ENCODE assay signal across 9 mouse cellular contexts in genomic region chr1:164704397-164705091, GRCm38 (mm10).
DNase-seq lines count a peak whose midpoint lies in the region; ATAC-seq and TF ChIP-seq lines count a peak whose summit lies in the region.
"Had no signal": no experiment of that assay in that cellular context is flagged by ENCODE, and none has a peak within 500 bp of the region (broad histone marks: within the 10 kb centered on the region; RNA-seq: fewer than 3 reads in every experiment).

No protein-coding gene starts in this region.

- ATAC-seq in hindbrain, embryonic 13.5 days (ENCODE audit: low FRiP score): peak; percentile 96
- peak; percentile 86 for ATAC-seq in lung, postnatal 0 days

- peaks cover 6% of the 10 kb centered on the region for H3K4me1 ChIP-seq in hindbrain, embryonic 13.5 days (replicated peaks)
- no peaks in the 10 kb centered on the region for H3K4me1 ChIP-seq in lung, postnatal 0 days (ENCODE audit: insufficient read depth, low read depth, low read length)
- no peaks in the 10 kb centered on the region for H3K4me1 ChIP-seq in limb, embryonic 10.5 days

- intact Hi-C loops in gastrocnemius, postnatal 36 days (cut with DNase I): no loop called here

- no peak overlapping the region for H3K9ac ChIP-seq in hindbrain, embryonic 13.5 days
- no peak overlapping the region for H3K9ac ChIP-seq in lung, postnatal 0 days (replicated peaks; ENCODE audit: low read depth)

- H3K4me3 ChIP-seq in layer of hippocampus, adult 2 months: no peak overlapping the region
- H3K4me3 ChIP-seq in hindbrain, embryonic 13.5 days: no peak overlapping the region
- H3K4me3 ChIP-seq in lung, postnatal 0 days (ENCODE audit: low read depth, low read length): no peak overlapping the region
- H3K4me3 ChIP-seq in limb, embryonic 10.5 days: no peak overlapping the region

- H3K27ac ChIP-seq in layer of hippocampus, adult 2 months: peak overlapping the region; percentile 56; the same call in 1 of the 2 replicates
- 0 out of 2 replicates have a peak overlapping the region, but pooled peaks have one; percentile 45 for H3K27ac ChIP-seq in hindbrain, embryonic 13.5 days
- H3K27ac ChIP-seq in lung, postnatal 0 days (ENCODE audit: low read length): 0 out of 2 replicates have a peak overlapping the region, but pooled peaks have one; percentile 17
- H3K27ac ChIP-seq in limb, embryonic 10.5 days: no peak overlapping the region
- H3K27ac ChIP-seq: macrophage had no signal

- no peak for TF ChIP-seq CTCF in layer of hippocampus, adult 2 months (conservative IDR thresholded peaks at IDR 0.05)
- no peak for TF ChIP-seq CTCF in lung, postnatal 0 days (IDR thresholded peaks at IDR 0.05)

- no peaks in the 10 kb centered on the region for H3K27me3 ChIP-seq in hindbrain, embryonic 13.5 days
- H3K27me3 ChIP-seq in lung, postnatal 0 days (replicated peaks; ENCODE audit: insufficient read depth, low read length): no peaks in the 10 kb centered on the region
- no peaks in the 10 kb centered on the region for H3K27me3 ChIP-seq in limb, embryonic 10.5 days (ENCODE audit: low read depth, poor library complexity, severe bottlenecking)

- peak overlapping the region; percentile 31 for H3K4me2 ChIP-seq in hindbrain, embryonic 13.5 days
- no peak overlapping the region for H3K4me2 ChIP-seq in lung, postnatal 0 days (replicated peaks; ENCODE audit: low read depth, low read length)

- no peaks in the 10 kb centered on the region for H3K9me3 ChIP-seq in hindbrain, embryonic 13.5 days
- no peaks in the 10 kb centered on the region for H3K9me3 ChIP-seq in lung, postnatal 0 days (ENCODE audit: low read length)
- H3K9me3 ChIP-seq in limb, embryonic 10.5 days (replicated peaks): no peaks in the 10 kb centered on the region

- no peaks in the 10 kb centered on the region for H3K36me3 ChIP-seq in hindbrain, embryonic 13.5 days
- no peaks in the 10 kb centered on the region for H3K36me3 ChIP-seq in lung, postnatal 0 days (ENCODE audit: insufficient read depth, low read length)
- H3K36me3 ChIP-seq in limb, embryonic 10.5 days: no peaks in the 10 kb centered on the region

- no peak for DNase-seq in layer of hippocampus, adult 2 months (ENCODE audit: low spot score in 2 of 2)
- no peak for DNase-seq in layer of hippocampus, adult 11-12 months (ENCODE audit: low spot score)
- DNase-seq in lung, postnatal 0 days (ENCODE audit: low spot score): peak; percentile 79
- peak; percentile 24 for DNase-seq in right cerebral cortex, postnatal 14 days
- no peak for DNase-seq in cerebellum, adult 9-10 months
- DNase-seq in limb, embryonic 10.5 days (ENCODE audit: low spot score): no peak
- DNase-seq in gastrocnemius, postnatal 36 days: no peak

- 23% methylated on average over 11 of the region's 11 CpGs for WGBS in hindbrain, embryonic 13.5 days
- 59% methylated on average over 11 of the region's 11 CpGs for WGBS in lung, postnatal 0 days
- 90% methylated on average over 11 of the region's 11 CpGs for WGBS in limb, embryonic 10.5 days

- peak; percentile 7; the same call in 1 of the 2 replicates for TF ChIP-seq EP300 in lung, postnatal 0 days (IDR thresholded peaks at IDR 0.05)

Comparison
In these comparisons a context has a peak if more than half of its experiments do, and no peak if none do; other contexts are left out.
1. DNase-seq: peak in lung, postnatal 0 days (single experiment) and right cerebral cortex, postnatal 14 days (single experiment); none in layer of hippocampus, adult 2 months (0 of 2), layer of hippocampus, adult 11-12 months (single experiment), cerebellum, adult 9-10 months (single experiment), limb, embryonic 10.5 days (single experiment) and gastrocnemius, postnatal 36 days (0 of 2).